Comparison of ENCODE assay signal across 8 mouse cellular contexts in the genomic region with DNA sequence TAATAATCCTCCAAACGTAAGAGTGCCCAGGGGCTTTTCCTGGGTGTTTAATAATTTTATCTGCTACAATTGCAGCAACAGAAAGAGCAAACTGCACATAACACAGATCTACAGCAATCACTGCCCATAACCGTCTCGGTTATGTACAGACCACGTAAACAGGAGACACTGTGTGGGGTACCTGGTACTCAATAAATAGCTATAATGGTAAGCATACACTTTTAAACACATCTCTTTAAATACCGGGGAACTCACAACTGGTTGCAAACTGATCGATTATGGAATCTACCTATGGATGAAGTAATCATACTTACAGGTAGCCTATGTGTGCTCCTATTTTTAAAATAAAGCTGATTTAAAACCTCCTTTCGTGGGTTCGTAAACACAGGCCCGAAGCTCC. TPM values are rescaled to one million over a fixed set of nuclear protein-coding genes. Genes with fewer than 3 reads are reported as not detected.
DNase-seq lines count a peak whose midpoint lies in the region; ATAC-seq and TF ChIP-seq lines count a peak whose summit lies in the region.
"Had no signal": no experiment of that assay in that cellular context is flagged by ENCODE, and none has a peak within 500 bp of the region (broad histone marks: within the 10 kb centered on the region; RNA-seq: fewer than 3 reads in every experiment).

No protein-coding gene starts in this region.

- H3K4me3 ChIP-seq in lung, postnatal 0 days (ENCODE audit: low read depth, low read length), result peak overlapping the region; percentile 70
- peak overlapping the region; percentile 87 for H3K4me3 ChIP-seq in forebrain, embryonic 14.5 days (ENCODE audit: low read depth, low read length)
- H3K4me3 ChIP-seq in limb, embryonic 14.5 days (replicated peaks; ENCODE audit: low read length), result peak overlapping the region; percentile 61
- peak overlapping the region; percentile 78 for H3K4me3 ChIP-seq in stomach, embryonic 15.5 days (replicated peaks)

- H3K36me3 ChIP-seq in lung, postnatal 0 days (ENCODE audit: insufficient read depth, low read length), result no peaks in the 10 kb centered on the region
- H3K36me3 ChIP-seq in forebrain, embryonic 14.5 days (ENCODE audit: control insufficient read depth, insufficient read depth, low read length), result peaks cover 24% of the 10 kb centered on the region
- H3K36me3 ChIP-seq in limb, embryonic 14.5 days (ENCODE audit: control insufficient read depth, insufficient read depth, low read length), result peaks cover 18% of the 10 kb centered on the region
- peaks cover 6% of the 10 kb centered on the region; the same call in 1 of the 2 replicates for H3K36me3 ChIP-seq in stomach, embryonic 15.5 days

- no peak for ATAC-seq in lung, postnatal 0 days
- no peak for ATAC-seq in forebrain, embryonic 14.5 days
- no peak for ATAC-seq in limb, embryonic 14.5 days (ENCODE audit: low FRiP score, low read depth)
- no peak for ATAC-seq in stomach, embryonic 15.5 days (ENCODE audit: insufficient read depth, low FRiP score, low read depth)

- peak overlapping the region; percentile 81 for H3K27ac ChIP-seq in lung, postnatal 0 days (ENCODE audit: low read length)
- H3K27ac ChIP-seq in forebrain, embryonic 14.5 days (ENCODE audit: low read depth, low read length), result peak overlapping the region; percentile 92
- peak overlapping the region; percentile 84 for H3K27ac ChIP-seq in limb, embryonic 14.5 days (replicated peaks; ENCODE audit: low read depth, low read length)
- H3K27ac ChIP-seq in stomach, embryonic 15.5 days, result peak overlapping the region; percentile 90

- 8% methylated on average over 9 of the region's 9 CpGs for WGBS in lung, postnatal 0 days
- WGBS in forebrain, embryonic 14.5 days, result 11% methylated on average over 9 of the region's 9 CpGs
- WGBS in limb, embryonic 14.5 days, result 12% methylated on average over 9 of the region's 9 CpGs
- WGBS in stomach, embryonic 15.5 days, result 9% methylated on average over 9 of the region's 9 CpGs

- no peak for DNase-seq in lung, postnatal 0 days (ENCODE audit: low spot score)
- no peak for DNase-seq in lung, postnatal 36 days
- peak; percentile 18 for DNase-seq in forebrain, embryonic 14.5 days (ENCODE audit: low spot score)
- no peak for DNase-seq in limb, embryonic 14.5 days (ENCODE audit: low spot score)
- no peak for DNase-seq in right cerebral cortex, adult 18-20 months
- no peak for DNase-seq in cerebellum, adult 11 months

- H3K27me3 ChIP-seq in lung, postnatal 0 days (replicated peaks; ENCODE audit: insufficient read depth, low read length), result no peaks in the 10 kb centered on the region
- no peaks in the 10 kb centered on the region for H3K27me3 ChIP-seq in forebrain, embryonic 14.5 days (replicated peaks; ENCODE audit: control insufficient read depth, insufficient read depth, low read length)
- no peaks in the 10 kb centered on the region for H3K27me3 ChIP-seq in limb, embryonic 14.5 days (ENCODE audit: control insufficient read depth, insufficient read depth, low read length)
- H3K27me3 ChIP-seq in stomach, embryonic 15.5 days (replicated peaks), result no peaks in the 10 kb centered on the region

- no peak for TF ChIP-seq EP300 in lung, postnatal 0 days (IDR thresholded peaks at IDR 0.05)

- peak overlapping the region; percentile 93 for H3K9ac ChIP-seq in lung, postnatal 0 days (replicated peaks; ENCODE audit: low read depth)
- peak overlapping the region; percentile 99 for H3K9ac ChIP-seq in forebrain, embryonic 14.5 days (ENCODE audit: low read length)
- peak overlapping the region; percentile 93 for H3K9ac ChIP-seq in limb, embryonic 14.5 days (ENCODE audit: low read depth, low read length, severe bottlenecking)
- H3K9ac ChIP-seq in stomach, embryonic 15.5 days, result peak overlapping the region; percentile 86

- no peak for TF ChIP-seq CTCF in lung, postnatal 0 days (IDR thresholded peaks at IDR 0.05)

- no peaks in the 10 kb centered on the region for H3K4me1 ChIP-seq in lung, postnatal 0 days (ENCODE audit: insufficient read depth, low read depth, low read length)
- peaks cover 9% of the 10 kb centered on the region; the same call in 1 of the 2 replicates for H3K4me1 ChIP-seq in forebrain, embryonic 14.5 days (ENCODE audit: control insufficient read depth, insufficient read depth, low read length)
- 0 out of 2 replicates have a peak, but pooled peaks cover 2% of the 10 kb centered on the region for H3K4me1 ChIP-seq in limb, embryonic 14.5 days (ENCODE audit: control insufficient read depth, insufficient read depth, low read length)
- no peaks in the 10 kb centered on the region; the same call in 1 of the 2 replicates for H3K4me1 ChIP-seq in stomach, embryonic 15.5 days

- H3K9me3 ChIP-seq in lung, postnatal 0 days (ENCODE audit: low read length), result no peaks in the 10 kb centered on the region
- H3K9me3 ChIP-seq in forebrain, embryonic 14.5 days (replicated peaks; ENCODE audit: control insufficient read depth, low read length), result no peaks in the 10 kb centered on the region
- no peaks in the 10 kb centered on the region for H3K9me3 ChIP-seq in limb, embryonic 14.5 days (ENCODE audit: control insufficient read depth, low read length)
- H3K9me3 ChIP-seq in stomach, embryonic 15.5 days, result no peaks in the 10 kb centered on the region

- no peak for TF ChIP-seq POLR2A in limb, embryonic 14.5 days (IDR thresholded peaks at IDR 0.05; ENCODE audit: borderline replicate concordance, extremely low read depth, insufficient read depth, insufficient read length)

- peak overlapping the region; percentile 79 for H3K4me2 ChIP-seq in lung, postnatal 0 days (replicated peaks; ENCODE audit: low read depth, low read length)
- H3K4me2 ChIP-seq in forebrain, embryonic 14.5 days (ENCODE audit: low read length), result peak overlapping the region; percentile 69
- peak overlapping the region; percentile 74 for H3K4me2 ChIP-seq in limb, embryonic 14.5 days (replicated peaks; ENCODE audit: low read depth, low read length, severe bottlenecking)
- H3K4me2 ChIP-seq in stomach, embryonic 15.5 days, result peak overlapping the region; percentile 54

RNA-seq across cellular contexts. Expression of gene Zfp422, which starts 0.7 kb away (rescaled TPM):
- 58.1 and 64.4 TPM in 2 replicates for polyA plus RNA-seq in lung, postnatal 0 days (2015; fragmentation: Nextera tagmentation; extraction: Ambion mirVana)
- polyA plus RNA-seq in forebrain, embryonic 14.5 days (2014; fragmentation: Nextera tagmentation; extraction: Ambion mirVana), result 258 and 271 TPM in 2 replicates
- 109 and 128 TPM in 2 replicates for polyA plus RNA-seq in limb, embryonic 14.5 days (2012; rRNA removed)
- 166 and 184 TPM in 2 replicates for polyA plus RNA-seq in limb, embryonic 14.5 days (2014; fragmentation: Nextera tagmentation; extraction: Ambion mirVana)
- 132 and 135 TPM in 2 replicates for polyA plus RNA-seq in stomach, embryonic 15.5 days (2015; fragmentation: Nextera tagmentation; extraction: Ambion mirVana)

RNA-seq across cellular contexts. Expression of gene Depp1, which starts 22.3 kb away (rescaled TPM):
- polyA plus RNA-seq in lung, postnatal 0 days (2015; fragmentation: Nextera tagmentation; extraction: Ambion mirVana), result 79.3 and 86.1 TPM in 2 replicates
- polyA plus RNA-seq in forebrain, embryonic 14.5 days (2014; fragmentation: Nextera tagmentation; extraction: Ambion mirVana), result 6.6 and 7.1 TPM in 2 replicates
- 13.8 and 17.6 TPM in 2 replicates for polyA plus RNA-seq in limb, embryonic 14.5 days (2012; rRNA removed)
- polyA plus RNA-seq in limb, embryonic 14.5 days (2014; fragmentation: Nextera tagmentation; extraction: Ambion mirVana), result 27.7 and 28.6 TPM in 2 replicates
- 32.2 and 33.7 TPM in 2 replicates for polyA plus RNA-seq in stomach, embryonic 15.5 days (2015; fragmentation: Nextera tagmentation; extraction: Ambion mirVana)
- polyA plus RNA-seq: inflammation-experienced regulatory T-cells, adult 6 months had no signal

RNA-seq across cellular contexts. Expression of gene Olfr215, which starts 44.1 kb away (rescaled TPM):
- polyA plus RNA-seq in lung, postnatal 0 days (2015; fragmentation: Nextera tagmentation; extraction: Ambion mirVana), result not detected in 2 replicates
- not detected in 2 replicates for polyA plus RNA-seq in forebrain, embryonic 14.5 days (2014; fragmentation: Nextera tagmentation; extraction: Ambion mirVana)
- polyA plus RNA-seq in limb, embryonic 14.5 days (2012; rRNA removed), result not detected in 2 replicates
- not detected in 2 replicates for polyA plus RNA-seq in limb, embryonic 14.5 days (2014; fragmentation: Nextera tagmentation; extraction: Ambion mirVana)
- polyA plus RNA-seq in stomach, embryonic 15.5 days (2015; fragmentation: Nextera tagmentation; extraction: Ambion mirVana), result not detected in 2 replicates
- polyA plus RNA-seq: inflammation-experienced regulatory T-cells, adult 6 months had no signal

RNA-seq across cellular contexts. Expression of gene Rassf4, which starts 45.7 kb away (rescaled TPM):
- polyA plus RNA-seq in lung, postnatal 0 days (2015; fragmentation: Nextera tagmentation; extraction: Ambion mirVana), result 9.3 and 10.0 TPM in 2 replicates
- 12.7 and 13.8 TPM in 2 replicates for polyA plus RNA-seq in forebrain, embryonic 14.5 days (2014; fragmentation: Nextera tagmentation; extraction: Ambion mirVana)
- 5.9 and 6.0 TPM in 2 replicates for polyA plus RNA-seq in limb, embryonic 14.5 days (2012; rRNA removed)
- 11.3 and 14.3 TPM in 2 replicates for polyA plus RNA-seq in limb, embryonic 14.5 days (2014; fragmentation: Nextera tagmentation; extraction: Ambion mirVana)
- polyA plus RNA-seq in stomach, embryonic 15.5 days (2015; fragmentation: Nextera tagmentation; extraction: Ambion mirVana), result 10.1 and 10.6 TPM in 2 replicates
